Mouse (Mus musculus) neural tube, embryonic 12.5 days (tissue): ENCODE measurements around the gene Cyb561d1. TPM values are rescaled to one million over a fixed set of nuclear protein-coding genes. Genes with fewer than 3 reads are reported as not detected.
"Not testable (repeated sequence)": the region's sequence is repeated elsewhere in the genome, so short reads cannot be mapped to it uniquely, and the experiment has no call there.

ENCODE experiments used
- ATAC-seq: fragments of 200-750 bp; cut with Nextera tagmentation; 2 replicates; pipeline ENCODE4 v1.8.0; 2017; ENCODE audit warnings: low read depth, mild to moderate bottlenecking, moderate TSS enrichment, moderate library complexity; ENCODE audit not compliant: low FRiP score
- H3K27ac ChIP-seq: fragments of 300-500 bp; sonication (generic); 2 replicates; pipeline ENCODE4 v1.5.1; 2016
- H3K27me3 ChIP-seq: fragments of 300-500 bp; sonication (generic); replicated peaks from 2 replicates; pipeline ENCODE4 v1.6.1; 2016; ENCODE audit warnings: mild to moderate bottlenecking
- H3K36me3 ChIP-seq: fragments of 300-500 bp; sonication (generic); 2 replicates; pipeline ENCODE4 v1.6.1; 2016; ENCODE audit warnings: mild to moderate bottlenecking
- H3K4me1 ChIP-seq: fragments of 300-500 bp; sonication (generic); 2 replicates; pipeline ENCODE4 v1.6.1; 2016
- H3K4me2 ChIP-seq: fragments of 300-500 bp; sonication (generic); replicated peaks from 2 replicates; pipeline ENCODE4 v1.6.1; 2016; ENCODE audit warnings: mild to moderate bottlenecking
- H3K4me3 ChIP-seq: fragments of 300-500 bp; sonication (generic); 2 replicates; pipeline ENCODE4 v1.5.1; 2016
- H3K9ac ChIP-seq: fragments of 300-500 bp; sonication (generic); 2 replicates; pipeline ENCODE4 v1.6.1; 2016; ENCODE audit warnings: mild to moderate bottlenecking
- H3K9me3 ChIP-seq: fragments of 300-500 bp; sonication (generic); 2 replicates; pipeline ENCODE4 v1.6.1; 2016; ENCODE audit warnings: mild to moderate bottlenecking
- WGBS: fragments of 180-500 bp; shearing (Covaris S2); methylation state at CpG from one replicate; pipeline ENCODE4 v1.1.7; 2016; 5-methylcytosine and 5-hydroxymethylcytosine counted together
- polyA plus RNA-seq: library from polyadenylated mRNA; unstranded; fragments of >200 nt; fragmentation: Nextera tagmentation; extraction: Ambion mirVana; gene quantifications from 2 replicates; pipeline ENCODE4 v1.2.1, GENCODE M21; 2016

The Cyb561d1 gene
- polyA plus RNA-seq: 5.0 and 6.0 TPM in 2 replicates

GRCm38 (mm10) chr3:108200329-108201323 is at the start of gene Cyb561d1:
Cyb561d1 (minus strand) TSS chr3:108201212.
- peaks cover 48% of the 10 kb centered on the region for H3K36me3 ChIP-seq
- 3% methylated on average over 44 of the region's 44 CpGs for WGBS
- peaks cover 53% of the 10 kb centered on the region for H3K4me1 ChIP-seq

GRCm38 (mm10) chr3:108246857-108247256 is 45.8 kb upstream of the Cyb561d1 start:
- Histone ChIP-seq H3K4me2 (no peak overlapping the region), H3K9me3 (no peaks in the 10 kb centered on the region), H3K4me3 (no peak overlapping the region), H3K36me3 (no peaks in the 10 kb centered on the region), H3K27me3 (no peaks in the 10 kb centered on the region), H3K4me1 (no peaks in the 10 kb centered on the region), H3K27ac (no peak overlapping the region), H3K9ac (no peak overlapping the region)
- WGBS: 87% methylated on average over 2 of the region's 2 CpGs
- ATAC-seq: no peak

More at GRCm38 (mm10) chr3:108200329-108201323, at the start of gene Cyb561d1:
- peak within 1 kb of the TSS; percentile 63 for H3K9ac ChIP-seq
- no peaks in the 10 kb centered on the region for H3K27me3 ChIP-seq
- H3K27ac ChIP-seq: peak within 1 kb of the TSS; percentile 79; the same call in 1 of the 2 replicates
- H3K4me3 ChIP-seq: peak within 1 kb of the TSS; percentile 63
- peak; percentile 87 for ATAC-seq
- peak within 1 kb of the TSS; percentile 70 for H3K4me2 ChIP-seq
- H3K9me3 ChIP-seq: no peaks in the 10 kb centered on the region

GRCm38 (mm10) chr3:108241243-108241839 is 40.3 kb upstream of the Cyb561d1 start:
- H3K9ac ChIP-seq: no peak overlapping the region
- no peak overlapping the region for H3K4me2 ChIP-seq
- no peak overlapping the region for H3K4me3 ChIP-seq
- ATAC-seq: no peak
- WGBS: 90% methylated on average over 3 of the region's 3 CpGs
- no peaks in the 10 kb centered on the region for H3K36me3 ChIP-seq
- H3K27ac ChIP-seq: no peak overlapping the region
- no peaks in the 10 kb centered on the region for H3K4me1 ChIP-seq
- no peaks in the 10 kb centered on the region for H3K9me3 ChIP-seq
- no peaks in the 10 kb centered on the region for H3K27me3 ChIP-seq

GRCm38 (mm10) chr3:108237474-108238102 is 36.6 kb upstream of the Cyb561d1 start:
- not testable (repeated sequence) for H3K27me3 ChIP-seq, H3K36me3 ChIP-seq, ATAC-seq, H3K27ac ChIP-seq, H3K9me3 ChIP-seq, H3K9ac ChIP-seq, H3K4me3 ChIP-seq, H3K4me1 ChIP-seq, H3K4me2 ChIP-seq
- WGBS: 80% methylated on average over 4 of the region's 4 CpGs

GRCm38 (mm10) chr3:108231646-108232045 is 30.6 kb upstream of the Cyb561d1 start:
- H3K27me3 ChIP-seq: peaks cover 14% of the 10 kb centered on the region
- H3K9ac ChIP-seq: no peak overlapping the region
- H3K9me3 ChIP-seq: no peaks in the 10 kb centered on the region
- no peak for ATAC-seq
- no peak overlapping the region for H3K27ac ChIP-seq
- no peaks in the 10 kb centered on the region for H3K36me3 ChIP-seq
- H3K4me2 ChIP-seq: no peak overlapping the region
- 87% methylated on average over 4 of the region's 4 CpGs for WGBS
- H3K4me1 ChIP-seq: peaks cover 3% of the 10 kb centered on the region
- H3K4me3 ChIP-seq: no peak overlapping the region

- no peak for ATAC-seq
- peaks cover 12% of the 10 kb centered on the region for H3K4me1 ChIP-seq
- H3K36me3 ChIP-seq: no peaks in the 10 kb centered on the region
- WGBS: 70% methylated on average over 2 of the region's 2 CpGs
- H3K27ac ChIP-seq: no peak overlapping the region
- H3K4me3 ChIP-seq: no peak overlapping the region
- no peak overlapping the region for H3K4me2 ChIP-seq
- H3K27me3 ChIP-seq: peaks cover 43% of the 10 kb centered on the region
- no peak overlapping the region for H3K9ac ChIP-seq
- no peaks in the 10 kb centered on the region for H3K9me3 ChIP-seq
Measured at GRCm38 (mm10) chr3:108227521-108227920, 26.5 kb upstream of the Cyb561d1 start.

- H3K9ac ChIP-seq: peak within 1 kb of the TSS; percentile 13; the same call in 1 of the 2 replicates
- peaks cover 12% of the 10 kb centered on the region for H3K4me1 ChIP-seq
- 3% methylated on average over 44 of the region's 44 CpGs for WGBS
- H3K9me3 ChIP-seq: no peaks in the 10 kb centered on the region
- ATAC-seq: no peak
- no peaks in the 10 kb centered on the region for H3K36me3 ChIP-seq
- peak within 1 kb of the TSS; percentile 37 for H3K4me3 ChIP-seq
- peaks cover 47% of the 10 kb centered on the region for H3K27me3 ChIP-seq
- no peak within 1 kb of the TSS for H3K27ac ChIP-seq
- H3K4me2 ChIP-seq: peak within 1 kb of the TSS; percentile 71
Measured at GRCm38 (mm10) chr3:108226558-108227350, 25.7 kb upstream of the Cyb561d1 start, which contains the start of gene Sypl2. Sypl2 (minus strand) TSS chr3:108226648.

- H3K27ac ChIP-seq: no peak overlapping the region
- H3K27me3 ChIP-seq: peaks cover 48% of the 10 kb centered on the region
- WGBS: 3% methylated on average over 67 of the region's 67 CpGs
Measured at GRCm38 (mm10) chr3:108225711-108226557, 24.9 kb upstream of the Cyb561d1 start.

GRCm38 (mm10) chr3:108220661-108221060 is 19.6 kb upstream of the Cyb561d1 start:
- peaks cover 23% of the 10 kb centered on the region for H3K27me3 ChIP-seq
- H3K27ac ChIP-seq: no peak overlapping the region
- WGBS: 82% methylated on average over 3 of the region's 3 CpGs
- no peaks in the 10 kb centered on the region for H3K36me3 ChIP-seq
- no peaks in the 10 kb centered on the region for H3K9me3 ChIP-seq
- ATAC-seq: no peak
- no peak overlapping the region for H3K4me2 ChIP-seq
- H3K4me3 ChIP-seq: no peak overlapping the region
- no peaks in the 10 kb centered on the region for H3K4me1 ChIP-seq
- H3K9ac ChIP-seq: no peak overlapping the region

More at GRCm38 (mm10) chr3:108225711-108226557, 24.9 kb upstream of the Cyb561d1 start:
- peak overlapping the region; percentile 37 for H3K4me3 ChIP-seq
- no peak for ATAC-seq
- H3K4me2 ChIP-seq: peak overlapping the region; percentile 71
- no peaks in the 10 kb centered on the region for H3K36me3 ChIP-seq
- peak overlapping the region; percentile 13; the same call in 1 of the 2 replicates for H3K9ac ChIP-seq
- H3K4me1 ChIP-seq: peaks cover 12% of the 10 kb centered on the region
- no peaks in the 10 kb centered on the region for H3K9me3 ChIP-seq

GRCm38 (mm10) chr3:108214734-108215133 is 13.7 kb upstream of the Cyb561d1 start:
- Histone ChIP-seq H3K4me3 (no peak overlapping the region), H3K4me2 (no peak overlapping the region), H3K9ac (no peak overlapping the region), H3K4me1 (no peaks in the 10 kb centered on the region), H3K27me3 (no peaks in the 10 kb centered on the region), H3K27ac (no peak overlapping the region), H3K36me3 (no peaks in the 10 kb centered on the region), H3K9me3 (no peaks in the 10 kb centered on the region)
- 19% methylated on average over 5 of the region's 5 CpGs for WGBS
- ATAC-seq: no peak

GRCm38 (mm10) chr3:108212406-108212805 is 11.4 kb upstream of the Cyb561d1 start:
- Histone ChIP-seq H3K4me1 (peaks cover 20% of the 10 kb centered on the region), H3K36me3 (peaks cover 10% of the 10 kb centered on the region), H3K27me3 (no peaks in the 10 kb centered on the region), H3K9ac (no peak overlapping the region), H3K4me2 (no peak overlapping the region), H3K27ac (no peak overlapping the region), H3K4me3 (no peak overlapping the region), H3K9me3 (no peaks in the 10 kb centered on the region)
- ATAC-seq: no peak
- WGBS: 87% methylated on average over 8 of the region's 8 CpGs
